Mouse (Mus musculus) cortical plate, adult 2 months (tissue): ENCODE measurements at regions not wholly inside any gene's neighbourhood (a gene's known extent, or its start where the extent isn't known, plus 50 kb on each side); places are given as distances from the start of the nearest gene placed in this dataset.

Experiments used
- CTCF ChIP-seq: fragments of 200-500 bp; IDR thresholded peaks from 2 replicates; pipeline ENCODE4 v1.5.1; 2011; ENCODE audit warnings: mild to moderate bottlenecking, control low read depth, low read length; ENCODE audit not compliant: insufficient read depth; ENCODE audit errors: extremely low read depth
- POLR2A ChIP-seq: fragments of 200-500 bp; IDR thresholded peaks from 2 replicates; pipeline ENCODE4 v1.6.1; 2011; ENCODE audit warnings: mild to moderate bottlenecking, low read length, control low read depth; ENCODE audit not compliant: insufficient read depth; ENCODE audit errors: extremely low read depth

DNA sequence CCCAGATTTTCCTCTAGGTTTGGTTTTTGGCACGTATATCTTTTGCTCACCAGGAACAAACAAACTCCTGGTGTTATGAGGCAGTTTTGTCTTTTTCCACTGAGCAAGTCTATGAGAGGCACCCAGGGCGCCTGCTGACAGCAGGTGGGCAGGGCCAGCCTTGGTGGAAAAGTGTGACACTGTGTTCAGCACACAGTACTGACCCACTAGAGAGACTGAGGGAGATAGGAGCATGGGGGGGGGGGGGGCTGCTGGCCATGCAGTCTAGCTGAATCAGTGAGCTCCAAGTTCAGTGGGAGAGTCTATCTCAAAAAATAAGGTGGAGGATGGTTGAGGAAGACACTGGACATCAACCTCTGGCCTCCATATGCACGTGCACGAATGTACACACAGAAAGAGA lies 152.1 kb downstream of the Unc5cl start:
- TF ChIP-seq CTCF (no peak), POLR2A (no peak)
